Mouse (Mus musculus) lung, postnatal 14 days (tissue): ENCODE measurements around the gene BC029722.
A peak's percentile ranks its signal among the peaks of the same experiment; 100 is the strongest.
"Not testable (repeated sequence)": the region's sequence is repeated elsewhere in the genome, so short reads cannot be mapped to it uniquely, and the experiment has no call there.

ENCODE experiments used
- DNase-seq: peaks from one replicate; pipeline ENCODE4 v3.0.0; 2021

The BC029722 gene

GRCm38 (mm10) chr2:155819392-155819448 is at the start of gene BC029722:
BC029722 (minus strand) TSS chr2:155819426.
- no peak for DNase-seq

- DNase-seq: no peak
Observed at GRCm38 (mm10) chr2:155868320-155868719, 49.1 kb upstream of the BC029722 start.

- no peak for DNase-seq
Observed at GRCm38 (mm10) chr2:155863301-155863867, 44.2 kb upstream of the BC029722 start.

- no peak for DNase-seq
Observed at GRCm38 (mm10) chr2:155862573-155863300, 43.5 kb upstream of the BC029722 start.

GRCm38 (mm10) chr2:155861581-155861980 is 42.4 kb upstream of the BC029722 start:
- DNase-seq: no peak

- no peak for DNase-seq
Observed at GRCm38 (mm10) chr2:155860102-155860501, 40.9 kb upstream of the BC029722 start.

- no peak for DNase-seq
Observed at GRCm38 (mm10) chr2:155852536-155852935, 33.3 kb upstream of the BC029722 start.

- DNase-seq: no peak
Observed at GRCm38 (mm10) chr2:155850120-155850519, 30.9 kb upstream of the BC029722 start.

GRCm38 (mm10) chr2:155849464-155849863 is 30.2 kb upstream of the BC029722 start:
- DNase-seq: no peak

- peak; percentile 89 for DNase-seq
Observed at GRCm38 (mm10) chr2:155848291-155848690, 29.1 kb upstream of the BC029722 start.

GRCm38 (mm10) chr2:155846930-155847329 is 27.7 kb upstream of the BC029722 start:
- no peak for DNase-seq

- no peak for DNase-seq
Observed at GRCm38 (mm10) chr2:155838961-155839360, 19.7 kb upstream of the BC029722 start.

GRCm38 (mm10) chr2:155837961-155838360 is 18.7 kb upstream of the BC029722 start:
- DNase-seq: no peak

- no peak for DNase-seq
Observed at GRCm38 (mm10) chr2:155834732-155835131, 15.5 kb upstream of the BC029722 start, which contains the start of gene Fam83c. Fam83c (minus strand) TSS chr2:155834854.

- DNase-seq: not testable (repeated sequence)
Observed at GRCm38 (mm10) chr2:155832087-155832486, 12.9 kb upstream of the BC029722 start.

- DNase-seq: no peak
Observed at GRCm38 (mm10) chr2:155831302-155831701, 12.1 kb upstream of the BC029722 start.

GRCm38 (mm10) chr2:155830841-155831240 is 11.6 kb upstream of the BC029722 start:
- DNase-seq: no peak

- DNase-seq: peak; percentile 86
Observed at GRCm38 (mm10) chr2:155826630-155827424, 7.6 kb upstream of the BC029722 start, which contains the start of gene Eif6. Eif6 (minus strand) TSS chr2:155826925.

- DNase-seq: no peak
Observed at GRCm38 (mm10) chr2:155825904-155826629, 6.8 kb upstream of the BC029722 start.

GRCm38 (mm10) chr2:155823722-155824121 is 4.5 kb upstream of the BC029722 start:
- no peak for DNase-seq

- DNase-seq: no peak
Observed at GRCm38 (mm10) chr2:155820779-155821178, 1.6 kb upstream of the BC029722 start.

- no peak for DNase-seq
Observed at GRCm38 (mm10) chr2:155819449-155820251, 424 bp upstream of the BC029722 start.
